Mouse (Mus musculus) brain, embryonic 14.5 days (tissue): ENCODE measurements at regions not wholly inside any gene's neighbourhood (a gene's known extent, or its start where the extent isn't known, plus 50 kb on each side); places are given as distances from the start of the nearest gene placed in this dataset.

ENCODE experiments used
- CTCF ChIP-seq: fragments of 200-500 bp; IDR thresholded peaks from 2 replicates; pipeline ENCODE4 v1.5.1; 2012; ENCODE audit warnings: inconsistent platforms, mild to moderate bottlenecking, moderate library complexity, borderline replicate concordance; ENCODE audit not compliant: insufficient read depth, insufficient read length; ENCODE audit errors: extremely low read depth
- POLR2A ChIP-seq: fragments of 200-500 bp; IDR thresholded peaks from 2 replicates; pipeline ENCODE4 v1.6.1; 2012; ENCODE audit warnings: mild to moderate bottlenecking, inconsistent platforms, borderline replicate concordance; ENCODE audit not compliant: poor library complexity, insufficient read depth, insufficient read length, severe bottlenecking; ENCODE audit errors: extremely low read depth

GRCm38 (mm10) chr2:117418711-117419110, 75.9 kb upstream of the Rasgrp1 start:
- no peak for TF ChIP-seq CTCF
- no peak for TF ChIP-seq POLR2A
